Mouse (Mus musculus) small intestine, adult 2 months (tissue): ENCODE data around the gene Lmnb2. TPM values are rescaled to one million over a fixed set of nuclear protein-coding genes. Genes with fewer than 3 reads are reported as not detected.

Experiments
- H3K27ac ChIP-seq: fragments of 200-500 bp; 2 replicates; pipeline ENCODE4 v1.5.1; 2012; ENCODE audit warnings: low read depth, low read length, control low read depth, inconsistent platforms; ENCODE audit not compliant: insufficient read depth
- H3K27me3 ChIP-seq: fragments of 200-500 bp; 2 replicates; pipeline ENCODE4 v1.6.1; 2012; ENCODE audit warnings: mild to moderate bottlenecking, moderate library complexity, low read length, inconsistent platforms; ENCODE audit not compliant: control insufficient read depth, insufficient read depth
- H3K36me3 ChIP-seq: fragments of 200-500 bp; 2 replicates; pipeline ENCODE4 v1.6.1; 2012; ENCODE audit warnings: mild to moderate bottlenecking, low read length, control low read depth, inconsistent platforms; ENCODE audit not compliant: control insufficient read depth, insufficient read depth
- H3K4me1 ChIP-seq: fragments of 200-500 bp; 2 replicates; pipeline ENCODE4 v1.6.1; 2012; ENCODE audit warnings: low read length, inconsistent platforms, mixed read lengths; ENCODE audit not compliant: control insufficient read depth, insufficient read depth, insufficient read length
- H3K4me3 ChIP-seq: fragments of 200-500 bp; 2 replicates; pipeline ENCODE4 v1.5.1; 2012; ENCODE audit warnings: low read depth, mild to moderate bottlenecking, control low read depth, inconsistent platforms, low read length, moderate library complexity
- CTCF ChIP-seq: fragments of 200-500 bp; IDR thresholded peaks from 2 replicates; pipeline ENCODE4 v1.5.1; 2012; ENCODE audit warnings: low read depth, mild to moderate bottlenecking, control low read depth, inconsistent platforms, low read length, moderate library complexity, mixed read lengths; ENCODE audit not compliant: insufficient replicate concordance, insufficient read length; ENCODE audit errors: extremely low read depth
- POLR2A ChIP-seq: fragments of 200-500 bp; IDR thresholded peaks from 2 replicates; pipeline ENCODE4 v1.6.1; 2012; ENCODE audit warnings: low read depth, mild to moderate bottlenecking, control low read depth, inconsistent platforms, low read length, moderate library complexity
- WGBS: fragments of 180-500 bp; shearing (Covaris S2); methylation state at CpG from one replicate; pipeline ENCODE4 v1.1.7; 2018; 5-methylcytosine and 5-hydroxymethylcytosine counted together
- polyA plus RNA-seq: library from polyadenylated mRNA; depleted of rRNA; stranded (reverse); fragments of >200 nt; gene quantifications from 2 replicates; pipeline ENCODE4 v1.2.3, GENCODE M21; 2012

The Lmnb2 gene
- polyA plus RNA-seq, 1 experiment = 29.2 TPM

- H3K36me3 ChIP-seq = no peaks in the 10 kb centered on the region
- H3K4me1 ChIP-seq = peaks cover 16% of the 10 kb centered on the region
- no peaks in the 10 kb centered on the region for H3K27me3 ChIP-seq
- 0 out of 2 replicates have a peak overlapping the region, but pooled peaks have one; percentile 36 for H3K27ac ChIP-seq
- 13% methylated on average over 16 of the region's 16 CpGs for WGBS
- TF ChIP-seq CTCF (peak; percentile 79; the same call in 1 of the 2 replicates), POLR2A (no peak)
- H3K4me3 ChIP-seq = no peak overlapping the region
Observed at GRCm38 (mm10) chr10:80960551-80961508, 42.8 kb upstream of the Lmnb2 start.

GRCm38 (mm10) chr10:80958979-80959637 lies 41.1 kb upstream of the Lmnb2 start:
- TF ChIP-seq POLR2A (no peak), CTCF (no peak)
- Histone ChIP-seq H3K27me3 (no peaks in the 10 kb centered on the region), H3K4me1 (peaks cover 19% of the 10 kb centered on the region), H3K36me3 (no peaks in the 10 kb centered on the region), H3K4me3 (no peak overlapping the region), H3K27ac (no peak overlapping the region)
- 94% methylated on average over 5 of the region's 5 CpGs for WGBS

- no peak for TF ChIP-seq POLR2A
- TF ChIP-seq CTCF = no peak
- Histone ChIP-seq H3K4me3 (no peak overlapping the region), H3K36me3 (no peaks in the 10 kb centered on the region), H3K27ac (no peak overlapping the region), H3K27me3 (no peaks in the 10 kb centered on the region), H3K4me1 (peaks cover 11% of the 10 kb centered on the region)
- 79% methylated on average over 4 of the region's 4 CpGs for WGBS
Observed at GRCm38 (mm10) chr10:80957791-80958190, 39.7 kb upstream of the Lmnb2 start.

DNA sequence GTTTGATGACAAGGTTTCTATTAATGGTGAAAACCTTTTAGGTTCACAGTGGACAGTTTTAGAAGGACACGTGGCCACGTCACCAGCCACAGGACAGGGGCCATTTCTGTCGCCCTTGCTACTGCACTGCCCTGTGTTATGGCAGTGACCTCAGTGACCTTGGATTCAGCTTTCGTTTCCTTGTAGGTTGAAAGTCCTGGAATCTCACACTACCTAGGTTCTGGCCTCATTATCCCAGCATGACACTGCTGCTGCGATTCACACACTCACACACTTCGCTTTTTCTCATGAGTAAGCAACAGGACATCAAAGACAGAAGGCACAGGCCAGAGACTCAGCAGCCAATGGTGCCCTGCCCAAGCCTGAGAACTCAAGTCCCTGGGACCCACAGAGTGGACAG lies 38.9 kb upstream of the Lmnb2 start:
- WGBS = 85% methylated on average over 6 of the region's 6 CpGs
- no peak overlapping the region for H3K27ac ChIP-seq
- no peaks in the 10 kb centered on the region for H3K36me3 ChIP-seq
- H3K27me3 ChIP-seq = no peaks in the 10 kb centered on the region
- H3K4me3 ChIP-seq = no peak overlapping the region
- peaks cover 11% of the 10 kb centered on the region for H3K4me1 ChIP-seq
- TF ChIP-seq CTCF (no peak), POLR2A (no peak)

DNA sequence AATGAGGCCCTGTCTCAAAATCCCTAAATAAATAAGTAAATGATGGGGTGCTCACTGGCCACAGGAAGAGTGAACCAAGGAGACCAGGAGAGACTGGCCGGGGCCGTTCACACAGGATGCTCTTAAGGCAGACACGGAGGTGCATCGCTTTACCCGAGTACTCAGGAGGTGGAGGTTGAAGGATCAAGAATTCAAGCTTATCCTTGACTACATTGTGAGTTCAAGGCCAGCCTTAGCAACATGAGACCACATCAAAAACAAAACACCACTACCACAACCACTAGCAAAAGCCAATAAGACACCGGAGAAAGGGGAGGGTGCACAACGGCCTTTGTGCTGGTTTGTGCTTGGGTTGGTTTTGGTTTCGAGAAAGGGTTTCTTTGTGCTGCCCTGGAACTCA lies 38.3 kb upstream of the Lmnb2 start:
- TF ChIP-seq POLR2A = no peak
- no peak for TF ChIP-seq CTCF
- WGBS = 89% methylated on average over 8 of the region's 8 CpGs

GRCm38 (mm10) chr10:80955536-80955935 lies 37.5 kb upstream of the Lmnb2 start:
- Histone ChIP-seq H3K4me1 (peaks cover 7% of the 10 kb centered on the region; the same call in 1 of the 2 replicates), H3K36me3 (no peaks in the 10 kb centered on the region), H3K27me3 (no peaks in the 10 kb centered on the region), H3K27ac (no peak overlapping the region), H3K4me3 (no peak overlapping the region)
- WGBS = 18% methylated on average over 9 of the region's 9 CpGs
- no peak; the same call in 1 of the 2 replicates for TF ChIP-seq POLR2A
- TF ChIP-seq CTCF = peak; percentile 70; the same call in 1 of the 2 replicates

More for the DNA sequence above, 38.3 kb upstream of the Lmnb2 start:
- Histone ChIP-seq H3K27ac (no peak overlapping the region), H3K4me3 (no peak overlapping the region), H3K27me3 (no peaks in the 10 kb centered on the region), H3K36me3 (no peaks in the 10 kb centered on the region), H3K4me1 (peaks cover 11% of the 10 kb centered on the region)

GRCm38 (mm10) chr10:80954843-80955242 lies 36.8 kb upstream of the Lmnb2 start:
- 70% methylated on average over 6 of the region's 6 CpGs for WGBS
- TF ChIP-seq POLR2A (no peak), CTCF (no peak)
- Histone ChIP-seq H3K27me3 (no peaks in the 10 kb centered on the region), H3K4me3 (no peak overlapping the region), H3K4me1 (peaks cover 7% of the 10 kb centered on the region; the same call in 1 of the 2 replicates), H3K27ac (no peak overlapping the region), H3K36me3 (no peaks in the 10 kb centered on the region)
